Mouse (Mus musculus) frontal cortex, adult 2 months (tissue): ENCODE measurements around the gene Ccp110. TPM values are rescaled to one million over a fixed set of nuclear protein-coding genes. Genes with fewer than 3 reads are reported as not detected.

Experiments
- DNase-seq, 2 experiments: peaks; one replicate each; pipeline ENCODE4 v3.0.0; 2022; ENCODE audit warnings: low spot score in 1 of 2; ENCODE audit errors: extremely low spot score in 1 of 2
- polyA plus RNA-seq: library from polyadenylated mRNA; depleted of rRNA; stranded (reverse); fragments of >200 nt; gene quantifications from 2 replicates; pipeline ENCODE4 v1.2.3, GENCODE M21; 2012; rRNA removed

The Ccp110 gene
- polyA plus RNA-seq = 41.8 and 44.2 TPM in 2 replicates

DNA sequence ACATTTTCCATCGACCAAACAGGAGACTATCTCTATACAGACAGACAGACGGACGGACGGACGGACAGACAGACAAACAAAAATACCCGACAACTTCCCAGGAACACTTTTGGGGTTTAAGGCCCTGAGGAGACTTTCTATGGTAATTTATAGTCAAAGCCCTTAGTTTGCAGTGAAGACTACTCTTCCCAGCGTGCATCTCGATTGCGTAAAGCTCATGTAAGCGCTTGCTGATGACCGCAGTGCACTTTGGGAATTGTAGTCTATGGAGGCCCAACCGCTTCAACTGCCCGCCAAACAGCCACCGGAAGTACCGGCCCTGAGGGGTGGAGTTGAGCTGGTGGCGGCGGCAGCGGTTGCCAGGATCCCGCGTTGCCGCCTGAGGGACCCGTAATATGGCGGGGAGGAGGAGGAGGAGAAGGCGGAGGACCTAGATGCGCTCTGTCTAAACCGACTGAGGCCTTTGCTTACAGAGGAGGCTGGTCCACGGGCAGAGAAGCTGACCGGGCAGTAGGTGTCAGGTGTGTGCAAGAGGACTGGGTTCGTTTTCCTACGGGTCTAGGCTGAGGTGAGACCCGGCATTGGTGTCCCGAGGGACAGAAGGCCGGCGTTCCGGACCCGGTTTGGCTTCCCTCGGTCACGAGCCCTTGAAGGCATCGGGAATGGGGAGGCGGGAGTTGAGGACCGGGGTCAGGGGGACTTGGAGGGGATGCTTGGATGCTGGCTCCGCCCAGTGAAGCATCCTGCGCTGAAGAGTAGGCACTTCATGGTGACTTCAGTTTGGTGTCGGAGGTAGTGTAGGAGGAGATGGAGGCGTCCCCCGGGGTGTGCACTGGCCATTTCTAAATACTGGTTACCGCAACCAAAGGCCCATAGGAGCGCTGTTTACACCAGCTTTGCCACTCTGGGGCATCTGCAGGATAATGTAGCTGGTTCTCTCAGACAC, at the start of gene Ccp110:
Ccp110 (plus strand) TSS at position 325 of the 946 bp plus-strand sequence.
- DNase-seq = peak; percentile 97

DNA sequence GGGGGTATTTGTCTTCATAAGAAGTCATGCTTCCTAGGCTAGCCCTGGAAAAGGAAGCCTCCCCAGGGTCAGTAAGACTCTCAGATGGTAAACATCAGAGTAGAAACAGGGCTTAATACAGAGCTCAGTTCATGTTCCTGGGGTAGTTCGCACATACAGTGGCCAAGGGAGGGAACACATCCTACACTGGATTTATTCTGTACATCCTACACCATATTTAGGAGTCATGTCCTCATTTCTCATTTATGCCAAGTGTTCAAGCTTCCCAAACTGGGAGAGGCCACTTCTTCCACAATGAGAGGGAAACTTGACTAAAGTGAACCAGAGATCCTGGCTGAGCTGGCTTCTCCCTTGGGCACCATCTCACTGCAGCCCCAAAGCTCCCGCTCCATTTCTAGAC, 44.6 kb upstream of the Ccp110 start:
- no peak for DNase-seq

DNA sequence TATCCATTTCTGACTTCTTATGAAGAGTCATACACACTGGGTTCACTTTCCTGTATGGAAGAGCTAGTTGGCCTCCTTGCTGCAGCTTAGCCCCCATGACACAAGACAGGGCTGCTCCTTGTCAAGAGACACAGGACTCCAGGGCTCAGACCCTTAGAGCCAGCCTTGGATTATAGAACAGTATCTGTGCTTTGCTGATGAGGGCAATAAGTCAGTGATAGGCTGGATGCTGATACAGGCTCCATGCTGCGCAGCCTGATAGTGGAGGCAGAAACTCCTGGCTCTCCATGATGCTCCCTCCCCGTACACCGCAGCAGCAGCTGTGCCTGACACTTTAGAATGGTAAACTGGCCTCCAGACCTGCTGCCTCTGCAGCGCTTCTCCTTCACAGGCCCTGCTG, 42.2 kb upstream of the Ccp110 start:
- no peak for DNase-seq

DNA sequence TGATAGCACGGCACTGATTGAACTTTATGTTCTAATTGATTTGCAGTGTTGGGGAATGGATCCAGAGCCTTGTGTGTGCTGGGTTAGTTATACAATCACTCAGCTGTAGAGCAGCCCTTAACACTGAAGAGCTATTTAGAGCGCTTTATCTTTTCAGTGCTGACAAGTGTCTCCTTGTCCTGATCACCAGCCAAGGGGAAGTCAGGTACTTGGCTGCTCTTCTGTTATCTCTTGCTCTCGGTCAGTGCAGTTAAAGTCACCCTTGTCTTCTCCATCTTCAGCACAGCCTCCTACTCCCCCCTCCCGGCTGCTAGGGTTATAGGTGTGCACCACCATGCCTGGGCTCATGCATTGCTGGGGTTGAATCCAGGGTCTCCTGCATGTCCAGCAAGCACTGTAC, 35.5 kb upstream of the Ccp110 start:
- DNase-seq = no peak

GRCm38 (mm10) chr7:118688199-118688598, 24.2 kb upstream of the Ccp110 start:
- DNase-seq = peak; percentile 80 to 95

DNA sequence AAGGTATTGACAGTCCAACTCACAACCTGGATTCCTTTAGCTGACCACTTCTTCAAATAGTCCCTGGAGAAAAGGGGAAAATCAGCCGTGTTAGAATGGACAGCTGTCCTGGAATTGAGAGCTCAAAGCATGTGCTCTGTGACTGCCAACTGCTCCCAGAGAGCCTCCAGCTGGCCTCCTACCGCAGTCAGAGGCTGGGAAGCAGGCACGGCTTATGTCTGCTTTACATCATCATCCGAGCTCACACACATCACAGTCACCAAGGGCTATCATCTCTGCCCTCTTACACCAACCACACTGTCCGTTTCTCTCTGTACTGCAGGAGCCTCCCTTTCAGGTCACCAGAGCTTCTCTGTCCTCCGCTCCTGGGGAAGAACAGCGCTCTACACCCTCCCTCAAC, 23.3 kb upstream of the Ccp110 start:
- no peak for DNase-seq

GRCm38 (mm10) chr7:118691287-118691686, 21.1 kb upstream of the Ccp110 start:
- DNase-seq = peak in 1 of 2 experiments; percentile 59

GRCm38 (mm10) chr7:118696146-118696545, 16.2 kb upstream of the Ccp110 start:
- DNase-seq = no peak

- DNase-seq = no peak
Measured at GRCm38 (mm10) chr7:118697168-118697567, 15.2 kb upstream of the Ccp110 start.

- no peak for DNase-seq
Measured at GRCm38 (mm10) chr7:118698882-118699281, 13.5 kb upstream of the Ccp110 start.

- DNase-seq = no peak
Measured at GRCm38 (mm10) chr7:118703144-118703561, 9.2 kb upstream of the Ccp110 start.

- no peak for DNase-seq
Measured at GRCm38 (mm10) chr7:118704001-118704850, 8.1 kb upstream of the Ccp110 start.

DNA sequence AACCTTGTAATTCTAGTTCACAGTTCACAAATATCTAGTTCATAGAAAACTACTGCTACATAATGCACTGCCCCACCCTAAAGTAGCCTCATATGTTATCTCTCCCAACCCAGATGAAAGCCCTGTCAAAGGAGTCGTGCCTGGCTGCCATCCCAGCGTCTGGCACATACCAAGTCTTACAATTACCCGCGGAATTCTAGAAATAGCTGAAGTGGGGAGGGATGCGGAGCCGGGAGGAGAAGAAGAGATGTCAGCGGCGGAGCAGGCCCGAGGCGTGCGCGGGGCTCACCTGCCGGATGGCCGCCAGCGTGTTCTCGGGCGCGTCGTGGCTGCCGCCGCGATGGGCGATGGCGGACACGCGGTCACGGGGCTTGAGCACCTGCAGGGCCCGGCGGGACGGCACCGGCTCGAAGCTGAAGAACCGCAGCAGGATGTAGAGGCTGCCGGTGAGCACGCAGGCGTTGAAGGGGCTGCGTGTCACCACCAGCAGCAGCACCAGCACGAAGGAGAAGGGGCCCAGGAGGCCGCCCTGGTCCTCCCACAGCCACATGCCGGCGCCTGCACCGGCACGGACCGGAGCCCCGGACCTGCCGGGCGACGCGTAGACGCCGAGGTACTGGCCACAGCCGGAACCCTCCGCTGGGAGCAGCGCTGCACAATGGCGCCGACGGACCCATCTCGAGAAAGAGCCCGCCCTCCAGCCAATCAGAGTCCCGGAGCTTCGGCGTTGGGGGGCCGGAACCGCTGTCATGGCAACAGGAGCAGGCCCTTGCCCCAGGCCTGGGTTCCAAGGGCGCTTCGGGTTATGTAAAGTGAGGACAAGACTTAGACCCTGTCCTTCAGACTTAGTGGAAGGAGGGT, 7.0 kb upstream of the Ccp110 start, which contains the start of gene Gde1:
Gde1 (minus strand) TSS at position 678 of the 861 bp plus-strand sequence.
- DNase-seq = peak; percentile 89 to 95

DNA sequence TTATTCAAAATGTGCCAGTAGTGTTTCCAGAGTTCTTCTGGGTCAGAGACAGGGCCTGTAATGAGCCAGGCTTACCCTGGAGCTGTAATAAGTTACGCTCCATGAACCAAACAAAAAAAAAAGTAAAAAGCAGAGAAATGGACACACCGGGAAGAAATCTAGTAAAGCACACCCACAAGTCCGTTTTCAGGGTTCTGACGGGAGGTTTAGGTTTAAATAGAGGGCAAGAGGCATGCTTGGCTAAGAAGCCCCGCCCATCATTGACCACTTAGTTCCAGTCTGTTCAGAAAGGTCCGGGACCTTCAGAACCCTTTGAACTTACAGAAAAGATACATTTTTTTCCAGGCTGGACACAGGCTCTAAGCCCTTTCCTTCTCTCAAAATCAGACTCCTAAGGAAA, 6.3 kb upstream of the Ccp110 start:
- DNase-seq = no peak

DNA sequence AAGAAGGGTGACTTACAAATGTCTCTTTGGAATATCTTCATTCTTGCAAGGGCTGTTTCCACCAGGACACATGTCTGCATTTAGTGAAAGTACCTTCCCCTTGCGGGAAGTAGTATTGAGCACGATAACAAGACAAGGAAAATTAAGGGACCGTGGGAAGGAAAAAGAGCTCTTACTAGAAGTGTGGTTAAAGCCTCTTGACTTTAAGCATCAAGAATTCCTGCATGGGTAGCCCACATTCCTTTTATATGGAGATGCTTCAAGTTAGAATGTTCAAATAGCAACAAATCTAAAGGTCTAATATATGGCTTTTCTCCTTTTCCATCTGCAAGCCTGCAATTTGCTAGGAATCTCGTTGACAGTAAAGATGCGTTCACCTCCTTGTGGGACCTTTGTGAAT, 5.9 kb upstream of the Ccp110 start:
- DNase-seq = no peak

DNA sequence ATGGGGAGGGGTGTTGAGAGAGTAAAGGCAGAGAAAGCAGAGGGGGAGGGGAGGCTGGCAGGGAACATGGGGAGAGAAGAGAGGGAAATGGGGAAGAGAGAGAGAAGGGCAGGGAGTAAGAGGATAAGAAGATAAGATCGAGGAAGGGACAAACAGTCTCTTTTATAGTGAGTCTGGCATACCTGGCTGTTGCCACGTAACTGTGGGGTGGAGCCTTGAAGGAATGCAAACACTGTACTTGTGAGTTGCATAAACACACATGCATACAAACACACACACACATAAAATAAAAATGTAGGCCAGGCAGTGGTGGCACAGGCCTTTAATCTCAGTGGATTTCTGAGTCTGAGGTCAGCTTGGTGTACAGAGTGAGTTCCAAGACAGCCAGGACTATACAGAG, 5.1 kb upstream of the Ccp110 start:
- DNase-seq = no peak

DNA sequence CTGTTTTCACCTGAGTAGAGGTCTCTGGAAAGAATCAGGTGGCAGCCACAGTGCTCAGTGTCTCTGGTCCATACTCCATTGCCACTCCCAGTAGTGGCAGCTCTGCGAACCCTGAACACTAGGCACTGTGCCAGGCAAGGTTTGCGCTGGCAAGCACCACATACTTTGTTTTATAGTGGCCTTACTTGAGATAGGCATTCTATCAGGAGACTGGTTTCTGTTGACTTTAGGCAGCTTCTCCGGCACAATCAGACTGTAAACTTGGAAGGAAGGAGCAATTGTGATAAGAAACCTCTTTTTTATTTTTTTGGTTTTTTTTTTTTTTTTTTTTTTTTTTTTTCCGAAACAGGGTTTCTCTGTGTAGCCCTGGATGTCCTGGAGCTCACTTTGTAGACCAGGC, 4.3 kb upstream of the Ccp110 start:
- DNase-seq = no peak

DNA sequence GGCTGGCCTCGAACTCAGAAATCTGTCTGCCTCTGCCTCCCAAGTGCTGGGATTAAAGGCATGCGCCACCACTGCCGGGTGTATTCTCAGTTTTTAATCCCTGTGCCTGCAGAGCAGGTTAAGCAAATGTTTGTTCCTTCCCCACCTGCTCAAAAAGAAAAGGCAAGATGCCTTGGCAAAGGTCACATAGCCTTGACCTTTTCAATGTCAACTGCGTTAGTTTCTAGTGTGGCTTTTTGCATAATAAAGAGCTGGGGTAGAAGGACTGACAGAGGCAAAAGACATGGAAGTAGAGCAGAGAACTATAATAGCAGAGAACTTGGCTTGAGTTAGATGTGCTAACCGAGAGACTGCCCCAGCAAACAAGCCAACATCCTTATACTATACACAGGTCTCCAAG, 1.6 kb upstream of the Ccp110 start:
- DNase-seq = no peak

GRCm38 (mm10) chr7:118714873-118715272, 2.5 kb downstream of the Ccp110 start:
- no peak for DNase-seq

GRCm38 (mm10) chr7:118718066-118718465, 5.7 kb downstream of the Ccp110 start:
- DNase-seq = no peak
